Mouse (Mus musculus) neural tube, embryonic 11.5 days (tissue): ENCODE data around the gene Ovol3. TPM values are rescaled to one million over a fixed set of nuclear protein-coding genes. Genes with fewer than 3 reads are reported as not detected.
A peak's percentile ranks its signal among the peaks of the same experiment; 100 is the strongest.

Experiments
- ATAC-seq: fragments of 200-750 bp; cut with Nextera tagmentation; 2 replicates; pipeline ENCODE4 v1.8.0; 2017; ENCODE audit warnings: moderate number of reproducible peaks, mild to moderate bottlenecking, moderate TSS enrichment, moderate library complexity; ENCODE audit not compliant: insufficient read depth, low FRiP score, low TSS enrichment
- DNase-seq: peaks from one replicate; pipeline ENCODE4 v3.0.0-alpha.2; 2015; ENCODE audit warnings: low spot score
- H3K27ac ChIP-seq: fragments of 300-500 bp; sonication (generic); 2 replicates; pipeline ENCODE4 v1.5.1; 2014; ENCODE audit warnings: low read depth, mild to moderate bottlenecking, low read length
- H3K27me3 ChIP-seq: fragments of 300-500 bp; sonication (generic); 2 replicates; pipeline ENCODE4 v1.6.1; 2014; ENCODE audit warnings: mild to moderate bottlenecking, low read length, mixed read lengths; ENCODE audit not compliant: control insufficient read depth, insufficient read depth
- H3K36me3 ChIP-seq: fragments of 300-500 bp; sonication (generic); 2 replicates; pipeline ENCODE4 v1.6.1; 2014; ENCODE audit warnings: mild to moderate bottlenecking, low read length, moderate library complexity, mixed read lengths; ENCODE audit not compliant: control insufficient read depth, insufficient read depth
- H3K4me1 ChIP-seq: fragments of 300-500 bp; sonication (generic); 2 replicates; pipeline ENCODE4 v1.6.1; 2014; ENCODE audit warnings: low read length, mixed read lengths; ENCODE audit not compliant: control insufficient read depth, insufficient read depth
- H3K4me2 ChIP-seq: fragments of 300-500 bp; sonication (generic); 2 replicates; pipeline ENCODE4 v1.6.1; 2014; ENCODE audit warnings: low read depth, mild to moderate bottlenecking, moderate library complexity
- H3K4me3 ChIP-seq: fragments of 300-500 bp; sonication (generic); 2 replicates; pipeline ENCODE4 v1.5.1; 2014; ENCODE audit warnings: low read depth, low read length
- H3K9ac ChIP-seq: fragments of 300-500 bp; sonication (generic); 2 replicates; pipeline ENCODE4 v1.6.1; 2014; ENCODE audit warnings: mild to moderate bottlenecking, low read length
- H3K9me3 ChIP-seq: fragments of 300-500 bp; sonication (generic); 2 replicates; pipeline ENCODE4 v1.6.1; 2016; ENCODE audit warnings: low read length; ENCODE audit not compliant: control insufficient read depth
- WGBS: fragments of 180-500 bp; shearing (Covaris S2); extraction: QIAGEN DNeasy Blood & Tissue Kit; methylation state at CpG from one replicate; pipeline ENCODE4 v1.1.7; 2014; 5-methylcytosine and 5-hydroxymethylcytosine counted together
- polyA plus RNA-seq: library from polyadenylated mRNA; unstranded; fragments of >200 nt; fragmentation: Nextera tagmentation; extraction: Ambion mirVana; gene quantifications from 2 replicates; pipeline ENCODE4 v1.2.1, GENCODE M21; 2014

The Ovol3 gene
- polyA plus RNA-seq, result not detected in 2 replicates

- Histone ChIP-seq H3K9ac (no peak within 1 kb of the TSS), H3K36me3 (peaks cover 2% of the 10 kb centered on the region), H3K9me3 (no peaks in the 10 kb centered on the region), H3K4me1 (peaks cover 8% of the 10 kb centered on the region), H3K27me3 (no peaks in the 10 kb centered on the region), H3K4me2 (no peak within 1 kb of the TSS), H3K27ac (no peak within 1 kb of the TSS), H3K4me3 (no peak within 1 kb of the TSS)
- ATAC-seq (no peak), DNase-seq (no peak)
- WGBS, result 89% methylated on average over 4 of the region's 4 CpGs
Measured at GRCm38 (mm10) chr7:30235625-30236024, at the start of gene Ovol3. Ovol3 (minus strand) TSS chr7:30235725.

- Histone ChIP-seq H3K27me3 (no peaks in the 10 kb centered on the region), H3K4me3 (no peak overlapping the region), H3K36me3 (no peaks in the 10 kb centered on the region), H3K9me3 (no peaks in the 10 kb centered on the region), H3K27ac (no peak overlapping the region), H3K9ac (no peak overlapping the region), H3K4me1 (peaks cover 5% of the 10 kb centered on the region), H3K4me2 (no peak overlapping the region)
- no peak for ATAC-seq
- whole genome bisulfite sequencing, result 74% methylated on average over 7 of the region's 7 CpGs
- DNase-seq, result no peak
Measured at GRCm38 (mm10) chr7:30282740-30283139, 47.2 kb upstream of the Ovol3 start.

- Histone ChIP-seq H3K9me3 (no peaks in the 10 kb centered on the region), H3K27ac (no peak overlapping the region), H3K4me3 (no peak overlapping the region), H3K4me2 (no peak overlapping the region), H3K27me3 (no peaks in the 10 kb centered on the region), H3K36me3 (no peaks in the 10 kb centered on the region), H3K9ac (no peak overlapping the region), H3K4me1 (peaks cover 5% of the 10 kb centered on the region)
- DNase-seq (no peak), ATAC-seq (no peak)
- WGBS, result 78% methylated on average over 4 of the region's 4 CpGs
Measured at GRCm38 (mm10) chr7:30281522-30281921, 46.0 kb upstream of the Ovol3 start.

DNA sequence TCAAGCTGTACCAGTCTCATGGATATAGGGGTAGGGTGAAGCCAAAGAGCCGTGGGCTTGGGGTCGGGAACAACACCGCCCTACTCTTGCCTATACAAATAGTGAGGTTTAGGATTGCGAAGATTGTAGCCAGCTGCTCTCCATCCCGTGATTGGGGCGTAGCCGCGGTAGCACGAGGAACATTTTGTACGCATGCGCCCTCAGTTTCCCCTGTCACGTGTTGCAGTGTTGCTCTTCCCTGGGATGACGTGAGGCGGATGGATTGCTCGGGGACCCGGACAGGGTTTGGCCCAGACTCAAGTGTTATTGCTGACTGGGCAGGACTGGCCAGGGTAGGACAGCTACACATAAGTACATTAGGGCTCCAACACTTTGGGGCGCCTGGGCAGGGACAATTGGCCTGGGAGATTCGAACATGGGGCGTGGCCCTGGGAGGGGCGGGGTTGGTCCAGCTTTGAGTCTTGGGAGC is 45.2 kb upstream of the Ovol3 start:
- under 1% methylated on average over 20 of the region's 20 CpGs for WGBS
- peak overlapping the region; percentile 94 for H3K27ac ChIP-seq
- peak overlapping the region; percentile 85 for H3K4me2 ChIP-seq
- no peaks in the 10 kb centered on the region for H3K9me3 ChIP-seq
- no peaks in the 10 kb centered on the region for H3K27me3 ChIP-seq
- no peaks in the 10 kb centered on the region for H3K36me3 ChIP-seq
- H3K4me3 ChIP-seq, result peak overlapping the region; percentile 58
- peaks cover 5% of the 10 kb centered on the region for H3K4me1 ChIP-seq
- ATAC-seq (peak; percentile 81), DNase-seq (peak; percentile 86)
- peak overlapping the region; percentile 42 for H3K9ac ChIP-seq

DNA sequence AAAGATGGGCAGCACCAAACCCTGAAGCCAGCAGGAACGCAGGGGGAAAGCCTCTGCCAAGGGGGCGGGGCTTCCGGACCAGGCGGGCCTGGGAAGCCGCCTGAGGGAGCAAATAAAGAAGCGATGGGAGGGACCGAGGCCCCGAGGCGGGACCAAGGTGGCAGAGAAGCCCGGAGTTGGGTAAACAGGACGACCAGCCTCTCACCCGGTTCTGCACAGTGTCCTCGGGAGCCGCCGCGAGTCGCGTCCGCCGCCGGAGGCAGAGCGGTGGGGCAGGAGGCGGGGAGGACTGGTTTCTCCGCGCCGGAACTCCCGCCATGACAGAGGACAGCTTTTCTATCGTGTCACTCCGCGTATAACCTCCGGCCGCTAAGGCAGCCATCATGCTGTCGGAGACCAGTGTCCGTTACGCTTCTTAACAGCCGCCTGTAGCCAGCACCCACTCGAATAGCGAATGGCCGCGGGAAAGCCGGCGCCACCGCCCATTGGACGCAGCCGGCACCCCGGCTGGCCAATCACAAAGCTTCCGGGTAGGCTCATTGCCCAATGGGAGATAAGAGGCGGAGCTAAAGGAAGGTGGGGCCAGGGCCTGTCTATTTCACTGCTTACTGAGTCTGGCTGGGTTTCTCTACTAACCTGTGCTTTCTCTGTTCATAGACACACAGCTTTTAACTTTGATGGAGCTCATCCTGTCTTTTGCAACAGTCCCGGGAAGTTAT is 44.6 kb upstream of the Ovol3 start, which contains the start of the genes Thap8 and Wdr62:
Gene Thap8, plus strand, starts transcription at position 144 of the 719 bp plus-strand sequence.
Gene Wdr62, minus strand, starts transcription at position 469 of the 719 bp plus-strand sequence.
- H3K36me3 ChIP-seq, result no peaks in the 10 kb centered on the region
- peak within 1 kb of the TSS; percentile 47 for H3K9ac ChIP-seq
- H3K4me3 ChIP-seq, result peak within 1 kb of the TSS; percentile 58
- H3K4me1 ChIP-seq, result peaks cover 5% of the 10 kb centered on the region
- under 1% methylated on average over 49 of the region's 49 CpGs for WGBS
- peak within 1 kb of the TSS; percentile 85 for H3K4me2 ChIP-seq
- H3K27me3 ChIP-seq, result no peaks in the 10 kb centered on the region
- ATAC-seq (peak; percentile 95), DNase-seq (peak; percentile 94)
- H3K27ac ChIP-seq, result peak within 1 kb of the TSS; percentile 94
- H3K9me3 ChIP-seq, result no peaks in the 10 kb centered on the region

DNA sequence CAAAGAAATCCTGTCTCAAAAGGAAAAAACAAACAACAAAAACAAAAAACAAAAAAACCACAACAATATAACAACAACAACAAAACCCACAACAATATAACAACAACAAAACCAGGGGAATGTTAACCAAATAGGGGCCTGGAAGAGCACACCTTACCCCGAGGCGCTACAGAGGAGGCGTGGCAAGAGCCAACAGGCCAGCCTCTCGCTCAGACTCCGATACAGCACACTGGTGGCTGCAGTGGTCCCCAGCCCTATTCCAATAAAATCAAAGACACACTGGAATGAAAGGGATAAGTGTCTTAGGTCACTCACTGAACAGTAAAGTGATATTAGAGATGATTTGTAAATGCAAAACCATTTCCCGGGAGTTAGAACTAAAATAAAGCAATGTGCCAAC is 44.0 kb upstream of the Ovol3 start:
- Histone ChIP-seq H3K27ac (peak overlapping the region; percentile 94; the same call in 1 of the 2 replicates), H3K27me3 (no peaks in the 10 kb centered on the region), H3K4me3 (peak overlapping the region; percentile 58), H3K9me3 (no peaks in the 10 kb centered on the region), H3K4me1 (peaks cover 5% of the 10 kb centered on the region), H3K4me2 (peak overlapping the region; percentile 85), H3K36me3 (no peaks in the 10 kb centered on the region), H3K9ac (peak overlapping the region; percentile 47)
- 0% methylated on average over 6 of the region's 6 CpGs for WGBS
- ATAC-seq (0 out of 2 replicates have a peak, but pooled peaks have one; percentile 9), DNase-seq (no peak)

GRCm38 (mm10) chr7:30278911-30279310 is 43.4 kb upstream of the Ovol3 start:
- Histone ChIP-seq H3K4me3 (peak overlapping the region; percentile 58; the same call in 1 of the 2 replicates), H3K36me3 (no peaks in the 10 kb centered on the region), H3K9me3 (no peaks in the 10 kb centered on the region), H3K4me2 (peak overlapping the region; percentile 85), H3K27ac (no peak overlapping the region), H3K4me1 (peaks cover 5% of the 10 kb centered on the region), H3K9ac (no peak overlapping the region), H3K27me3 (no peaks in the 10 kb centered on the region)
- 56% methylated on average over 2 of the region's 2 CpGs for WGBS
- DNase-seq (no peak), ATAC-seq (no peak)

DNA sequence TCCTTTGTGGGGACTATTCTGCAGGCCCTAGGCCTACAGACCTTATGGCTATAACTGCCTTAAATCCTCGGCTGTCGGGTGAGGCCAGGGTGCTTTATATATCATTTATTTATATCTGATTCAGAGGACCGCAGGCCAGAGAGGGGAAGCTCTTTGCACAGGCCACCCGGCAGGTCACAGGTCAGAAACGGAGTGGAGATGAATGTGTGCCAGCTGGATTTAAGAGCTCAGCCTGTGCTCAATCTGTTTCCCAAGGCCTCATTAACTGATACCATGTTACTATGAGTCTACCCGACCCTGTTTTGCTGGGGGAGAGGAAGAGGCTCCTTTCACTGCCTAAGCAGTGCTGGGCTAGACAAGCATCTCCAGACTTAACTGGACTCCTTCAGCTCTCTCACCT is 38.9 kb upstream of the Ovol3 start:
- Histone ChIP-seq H3K27me3 (no peaks in the 10 kb centered on the region), H3K9ac (no peak overlapping the region), H3K27ac (no peak overlapping the region), H3K4me2 (no peak overlapping the region), H3K9me3 (no peaks in the 10 kb centered on the region), H3K4me1 (peaks cover 3% of the 10 kb centered on the region; the same call in 1 of the 2 replicates), H3K36me3 (no peaks in the 10 kb centered on the region; the same call in 1 of the 2 replicates), H3K4me3 (no peak overlapping the region)
- WGBS, result 81% methylated on average over 6 of the region's 6 CpGs
- ATAC-seq (no peak), DNase-seq (no peak)

DNA sequence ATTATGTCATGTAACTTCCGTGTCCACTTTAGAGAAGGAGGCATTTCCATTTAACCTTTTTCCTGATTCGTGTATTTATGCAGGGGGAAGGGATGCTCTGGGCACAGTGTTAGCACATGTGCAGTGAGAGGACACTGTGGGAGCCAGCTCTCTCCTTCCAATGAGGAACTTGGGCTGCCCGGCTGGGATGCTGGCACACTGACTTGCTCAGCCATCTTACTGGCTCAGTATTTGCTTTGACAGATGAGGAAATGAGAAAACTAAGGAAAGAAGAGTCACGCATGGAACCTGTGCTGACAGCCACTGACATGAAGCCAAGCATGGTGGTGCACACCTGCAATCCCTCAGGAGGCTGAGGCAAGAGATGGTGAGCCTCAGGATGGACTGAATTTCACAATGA is 34.1 kb upstream of the Ovol3 start:
- Histone ChIP-seq H3K4me2 (no peak overlapping the region), H3K27me3 (no peaks in the 10 kb centered on the region), H3K4me3 (no peak overlapping the region), H3K4me1 (no peaks in the 10 kb centered on the region), H3K9me3 (no peaks in the 10 kb centered on the region), H3K9ac (no peak overlapping the region), H3K27ac (no peak overlapping the region), H3K36me3 (peaks cover 2% of the 10 kb centered on the region; the same call in 1 of the 2 replicates)
- 92% methylated on average over 4 of the region's 4 CpGs for WGBS
- DNase-seq, result no peak
- no peak for ATAC-seq
